Mouse (Mus musculus): ENCODE results near the gene Prss36.
A peak's percentile ranks its signal among the peaks of the same experiment; 100 is the strongest.
"Not testable (repeated sequence)": the region's sequence is repeated elsewhere in the genome, so short reads cannot be mapped to it uniquely, and the experiment has no call there.

The Prss36 gene

GRCm38 (mm10) chr7:127946470-127947023, at the start of gene Prss36:
Prss36 (minus strand) TSS chr7:127946725.
- no peak for DNase-seq (ENCODE audit: low read depth, low spot score)

GRCm38 (mm10) chr7:127993341-127993977, 46.9 kb upstream of the Prss36 start, which contains the start of gene Pycard:
Pycard (minus strand) TSS chr7:127993867.
- no peak for DNase-seq (ENCODE audit: low read depth, low spot score)

- DNase-seq (ENCODE audit: low read depth, low spot score), result no peak
Measured at GRCm38 (mm10) chr7:127992488-127993340, 46.2 kb upstream of the Prss36 start.

- DNase-seq (ENCODE audit: low read depth, low spot score), result peak; percentile 20
Measured at GRCm38 (mm10) chr7:127991643-127992487, 45.3 kb upstream of the Prss36 start.

GRCm38 (mm10) chr7:127988904-127989303, 42.4 kb upstream of the Prss36 start:
- DNase-seq (ENCODE audit: low read depth, low spot score), result no peak

- no peak for DNase-seq (ENCODE audit: low read depth, low spot score)
Measured at GRCm38 (mm10) chr7:127980606-127981005, 34.1 kb upstream of the Prss36 start.

- no peak for DNase-seq (ENCODE audit: low read depth, low spot score)
Measured at GRCm38 (mm10) chr7:127978856-127979255, 32.3 kb upstream of the Prss36 start.

- DNase-seq (ENCODE audit: low read depth, low spot score), result no peak
Measured at GRCm38 (mm10) chr7:127974413-127974930, 27.9 kb upstream of the Prss36 start.

GRCm38 (mm10) chr7:127967922-127968828, 21.6 kb upstream of the Prss36 start:
- peak; percentile 62 for DNase-seq (ENCODE audit: low read depth, low spot score)

- DNase-seq (ENCODE audit: low read depth, low spot score), result peak; percentile 87
Measured at GRCm38 (mm10) chr7:127967004-127967921, 20.7 kb upstream of the Prss36 start, which contains the start of gene Fus. Fus (plus strand) TSS chr7:127967457.

- peak; percentile 24 for DNase-seq (ENCODE audit: low read depth, low spot score)
Measured at GRCm38 (mm10) chr7:127966371-127966918, 19.9 kb upstream of the Prss36 start.

- no peak for DNase-seq (ENCODE audit: low read depth, low spot score)
Measured at GRCm38 (mm10) chr7:127959364-127959763, 12.8 kb upstream of the Prss36 start.

- no peak for DNase-seq (ENCODE audit: low read depth, low spot score)
Measured at GRCm38 (mm10) chr7:127952864-127953581, 6.5 kb upstream of the Prss36 start.

- DNase-seq (ENCODE audit: low read depth, low spot score), result no peak
Measured at GRCm38 (mm10) chr7:127944614-127945013, 1.9 kb downstream of the Prss36 start.

- DNase-seq (ENCODE audit: low read depth, low spot score), result not testable (repeated sequence)
Measured at GRCm38 (mm10) chr7:127942097-127942496, 4.4 kb downstream of the Prss36 start.

- DNase-seq (ENCODE audit: low read depth, low spot score), result no peak
Measured at GRCm38 (mm10) chr7:127936216-127936884, 10.2 kb downstream of the Prss36 start.

GRCm38 (mm10) chr7:127935748-127936159, 10.8 kb downstream of the Prss36 start:
- DNase-seq (ENCODE audit: low read depth, low spot score), result no peak

All from brain, embryonic 18.5 days (tissue).